ENCODE assay signal across 8 mouse cellular contexts in genomic region chr1:75211141-75211708, GRCm38 (mm10). TPM values are rescaled to one million over a fixed set of nuclear protein-coding genes. Genes with fewer than 3 reads are reported as not detected.
A peak's percentile ranks its signal among the peaks of the same experiment; 100 is the strongest.
DNase-seq lines count a peak whose midpoint lies in the region; ATAC-seq lines count a peak whose summit lies in the region.

No protein-coding gene starts in this region.

- peak; percentile 4; the same call in 1 of the 2 replicates for ATAC-seq in lung, embryonic 15.5 days (ENCODE audit: borderline replicate concordance, extremely low read depth, low FRiP score, low TSS enrichment)
- ATAC-seq in embryonic facial prominence, embryonic 15.5 days (ENCODE audit: insufficient number of reproducible peaks, low FRiP score, low TSS enrichment, low read depth), result no peak
- no peak for ATAC-seq in kidney, embryonic 16.5 days (ENCODE audit: low FRiP score, low TSS enrichment)
- peak; percentile 13; the same call in 1 of the 2 replicates for ATAC-seq in neural tube, embryonic 14.5 days (ENCODE audit: low read depth)

- peaks cover 45% of the 10 kb centered on the region for H3K4me1 ChIP-seq in lung, embryonic 15.5 days
- peaks cover 42% of the 10 kb centered on the region for H3K4me1 ChIP-seq in embryonic facial prominence, embryonic 15.5 days
- peaks cover 48% of the 10 kb centered on the region for H3K4me1 ChIP-seq in kidney, embryonic 16.5 days (ENCODE audit: insufficient read depth, low read length)
- peaks cover 17% of the 10 kb centered on the region; the same call in 1 of the 2 replicates for H3K4me1 ChIP-seq in neural tube, embryonic 14.5 days (ENCODE audit: control insufficient read depth, insufficient read depth, low read length)

- H3K27ac ChIP-seq in lung, embryonic 15.5 days, result no peak overlapping the region
- no peak overlapping the region for H3K27ac ChIP-seq in embryonic facial prominence, embryonic 15.5 days (replicated peaks)
- peak overlapping the region; percentile 52; the same call in 1 of the 2 replicates for H3K27ac ChIP-seq in kidney, embryonic 16.5 days (ENCODE audit: low read length)
- H3K27ac ChIP-seq in neural tube, embryonic 14.5 days (ENCODE audit: low read depth, low read length), result no peak overlapping the region

- DNase-seq in lung, postnatal 4 days, result no peak
- DNase-seq in B cell, adult 2 months, result no peak
- DNase-seq in spleen, postnatal 4 days (ENCODE audit: low spot score in 2 of 2), result no peak
- DNase-seq in frontal cortex, postnatal 10 days (ENCODE audit: low spot score in 2 of 2), result no peak

- peaks cover 30% of the 10 kb centered on the region; the same call in 1 of the 2 replicates for H3K36me3 ChIP-seq in lung, embryonic 15.5 days
- H3K36me3 ChIP-seq in embryonic facial prominence, embryonic 15.5 days, result peaks cover 41% of the 10 kb centered on the region
- peaks cover 32% of the 10 kb centered on the region for H3K36me3 ChIP-seq in kidney, embryonic 16.5 days (ENCODE audit: insufficient read depth, low read length)
- peaks cover 18% of the 10 kb centered on the region for H3K36me3 ChIP-seq in neural tube, embryonic 14.5 days (ENCODE audit: control insufficient read depth, insufficient read depth, low read length)

- no peaks in the 10 kb centered on the region for H3K9me3 ChIP-seq in lung, embryonic 15.5 days
- no peaks in the 10 kb centered on the region for H3K9me3 ChIP-seq in embryonic facial prominence, embryonic 15.5 days (replicated peaks)
- no peaks in the 10 kb centered on the region for H3K9me3 ChIP-seq in kidney, embryonic 16.5 days (ENCODE audit: low read length)
- no peaks in the 10 kb centered on the region for H3K9me3 ChIP-seq in neural tube, embryonic 14.5 days (ENCODE audit: control insufficient read depth, low read length)

- H3K4me2 ChIP-seq in lung, embryonic 15.5 days, result peak overlapping the region; percentile 81
- H3K4me2 ChIP-seq in embryonic facial prominence, embryonic 15.5 days (replicated peaks), result peak overlapping the region; percentile 90
- peak overlapping the region; percentile 84 for H3K4me2 ChIP-seq in kidney, embryonic 16.5 days (replicated peaks; ENCODE audit: low read depth, low read length)
- peak overlapping the region; percentile 95 for H3K4me2 ChIP-seq in neural tube, embryonic 14.5 days (ENCODE audit: low read depth, low read length)

- H3K9ac ChIP-seq in lung, embryonic 15.5 days, result peak overlapping the region; percentile 87
- H3K9ac ChIP-seq in embryonic facial prominence, embryonic 15.5 days, result peak overlapping the region; percentile 93
- peak overlapping the region; percentile 97 for H3K9ac ChIP-seq in kidney, embryonic 16.5 days (replicated peaks; ENCODE audit: low read length)
- peak overlapping the region; percentile 88 for H3K9ac ChIP-seq in neural tube, embryonic 14.5 days (replicated peaks; ENCODE audit: low read depth, low read length)

- 8% methylated on average over 17 of the region's 17 CpGs for WGBS in lung, embryonic 15.5 days
- WGBS in embryonic facial prominence, embryonic 15.5 days, result 12% methylated on average over 17 of the region's 17 CpGs
- 12% methylated on average over 17 of the region's 17 CpGs for WGBS in kidney, embryonic 16.5 days
- 14% methylated on average over 17 of the region's 17 CpGs for WGBS in neural tube, embryonic 14.5 days

- no peaks in the 10 kb centered on the region for H3K27me3 ChIP-seq in lung, embryonic 15.5 days
- H3K27me3 ChIP-seq in embryonic facial prominence, embryonic 15.5 days, result no peaks in the 10 kb centered on the region
- no peaks in the 10 kb centered on the region for H3K27me3 ChIP-seq in kidney, embryonic 16.5 days (ENCODE audit: insufficient read depth, low read length)
- H3K27me3 ChIP-seq in neural tube, embryonic 14.5 days (ENCODE audit: control insufficient read depth, insufficient read depth, low read length), result no peaks in the 10 kb centered on the region

- H3K4me3 ChIP-seq in lung, embryonic 15.5 days, result peak overlapping the region; percentile 70
- H3K4me3 ChIP-seq in embryonic facial prominence, embryonic 15.5 days (replicated peaks), result peak overlapping the region; percentile 73
- H3K4me3 ChIP-seq in kidney, embryonic 16.5 days (ENCODE audit: low read length), result peak overlapping the region; percentile 98
- H3K4me3 ChIP-seq in neural tube, embryonic 14.5 days (ENCODE audit: low read depth, low read length), result peak overlapping the region; percentile 94

RNA-seq across cellular contexts. Expression of gene Stk16, which starts 0.6 kb away (rescaled TPM):
- polyA plus RNA-seq in lung, embryonic 15.5 days (2015; fragmentation: Nextera tagmentation; extraction: Ambion mirVana), result 136 and 137 TPM in 2 replicates
- 121 and 138 TPM in 2 replicates for polyA plus RNA-seq in embryonic facial prominence, embryonic 15.5 days (2015; fragmentation: Nextera tagmentation; extraction: Ambion mirVana)
- polyA plus RNA-seq in kidney, embryonic 16.5 days (2015; fragmentation: Nextera tagmentation; extraction: Ambion mirVana), result 153 and 169 TPM in 2 replicates
- 125 and 129 TPM in 2 replicates for polyA plus RNA-seq in neural tube, embryonic 14.5 days (2014; fragmentation: Nextera tagmentation; extraction: Ambion mirVana)

RNA-seq across cellular contexts. Expression of gene Glb1l, which starts 0.6 kb away (rescaled TPM):
- polyA plus RNA-seq in lung, embryonic 15.5 days (2015; fragmentation: Nextera tagmentation; extraction: Ambion mirVana), result 16.2 and 16.6 TPM in 2 replicates
- polyA plus RNA-seq in embryonic facial prominence, embryonic 15.5 days (2015; fragmentation: Nextera tagmentation; extraction: Ambion mirVana), result 18.2 and 25.1 TPM in 2 replicates
- 57.4 and 63.8 TPM in 2 replicates for polyA plus RNA-seq in kidney, embryonic 16.5 days (2015; fragmentation: Nextera tagmentation; extraction: Ambion mirVana)
- 15.6 and 17.3 TPM in 2 replicates for polyA plus RNA-seq in neural tube, embryonic 14.5 days (2014; fragmentation: Nextera tagmentation; extraction: Ambion mirVana)

RNA-seq across cellular contexts. Expression of gene Tuba4a, which starts 8.4 kb away (rescaled TPM):
- 35.8 and 44.9 TPM in 2 replicates for polyA plus RNA-seq in lung, embryonic 15.5 days (2015; fragmentation: Nextera tagmentation; extraction: Ambion mirVana)
- polyA plus RNA-seq in embryonic facial prominence, embryonic 15.5 days (2015; fragmentation: Nextera tagmentation; extraction: Ambion mirVana), result 94.8 and 98.3 TPM in 2 replicates
- polyA plus RNA-seq in kidney, embryonic 16.5 days (2015; fragmentation: Nextera tagmentation; extraction: Ambion mirVana), result 96.3 and 102 TPM in 2 replicates
- polyA plus RNA-seq in neural tube, embryonic 14.5 days (2014; fragmentation: Nextera tagmentation; extraction: Ambion mirVana), result 13.9 and 20.6 TPM in 2 replicates

RNA-seq across cellular contexts. Expression of gene Atg9a, which starts 19.2 kb away (rescaled TPM):
- polyA plus RNA-seq in lung, embryonic 15.5 days (2015; fragmentation: Nextera tagmentation; extraction: Ambion mirVana), result 21.9 and 27.6 TPM in 2 replicates
- 32.5 and 37.7 TPM in 2 replicates for polyA plus RNA-seq in embryonic facial prominence, embryonic 15.5 days (2015; fragmentation: Nextera tagmentation; extraction: Ambion mirVana)
- polyA plus RNA-seq in kidney, embryonic 16.5 days (2015; fragmentation: Nextera tagmentation; extraction: Ambion mirVana), result 33.0 and 36.0 TPM in 2 replicates
- 50.5 and 51.3 TPM in 2 replicates for polyA plus RNA-seq in neural tube, embryonic 14.5 days (2014; fragmentation: Nextera tagmentation; extraction: Ambion mirVana)

RNA-seq across cellular contexts. Expression of gene Ankzf1, which starts 19.3 kb away (rescaled TPM):
- 21.8 and 23.2 TPM in 2 replicates for polyA plus RNA-seq in lung, embryonic 15.5 days (2015; fragmentation: Nextera tagmentation; extraction: Ambion mirVana)
- 27.9 and 30.2 TPM in 2 replicates for polyA plus RNA-seq in embryonic facial prominence, embryonic 15.5 days (2015; fragmentation: Nextera tagmentation; extraction: Ambion mirVana)
- 29.2 and 30.1 TPM in 2 replicates for polyA plus RNA-seq in kidney, embryonic 16.5 days (2015; fragmentation: Nextera tagmentation; extraction: Ambion mirVana)
- 20.0 and 20.2 TPM in 2 replicates for polyA plus RNA-seq in neural tube, embryonic 14.5 days (2014; fragmentation: Nextera tagmentation; extraction: Ambion mirVana)

Comparison
In these comparisons a context has a peak if more than half of its experiments do, and no peak if none do; other contexts are left out.
1. ATAC-seq: peak in lung, embryonic 15.5 days (single experiment) and neural tube, embryonic 14.5 days (single experiment); none in embryonic facial prominence, embryonic 15.5 days (single experiment) and kidney, embryonic 16.5 days (single experiment).
2. Peak in every context shown above with its lines, with median percentiles within 50 percentile points of each other: H3K4me2 ChIP-seq, H3K4me3 ChIP-seq and H3K9ac ChIP-seq.